Mouse (Mus musculus) midbrain, embryonic 16.5 days (tissue): Measurements from ENCODE around the gene Ebi3. TPM values are rescaled to one million over a fixed set of nuclear protein-coding genes. Genes with fewer than 3 reads are reported as not detected.

ENCODE experiments used
- ATAC-seq: fragments of 200-750 bp; cut with Nextera tagmentation; 2 replicates; pipeline ENCODE4 v1.8.0; 2017; ENCODE audit warnings: moderate TSS enrichment
- H3K27ac ChIP-seq: fragments of 300-500 bp; sonication (generic); 2 replicates; pipeline ENCODE4 v1.5.1; 2014; ENCODE audit warnings: mild to moderate bottlenecking, low read length, mixed read lengths
- H3K27me3 ChIP-seq: fragments of 300-500 bp; sonication (generic); 2 replicates; pipeline ENCODE4 v1.6.1; 2014; ENCODE audit warnings: low read depth, low read length, mixed read lengths; ENCODE audit not compliant: control insufficient read depth, insufficient read depth
- H3K36me3 ChIP-seq: fragments of 300-500 bp; sonication (generic); 2 replicates; pipeline ENCODE4 v1.6.1; 2014; ENCODE audit warnings: mild to moderate bottlenecking, low read length, moderate library complexity, mixed read lengths; ENCODE audit not compliant: control insufficient read depth, insufficient read depth
- H3K4me1 ChIP-seq: fragments of 300-500 bp; sonication (generic); 2 replicates; pipeline ENCODE4 v1.6.1; 2014; ENCODE audit warnings: mild to moderate bottlenecking, low read length, mixed read lengths; ENCODE audit not compliant: control insufficient read depth, insufficient read depth
- H3K4me2 ChIP-seq: fragments of 300-500 bp; sonication (generic); 2 replicates; pipeline ENCODE4 v1.6.1; 2014; ENCODE audit warnings: mild to moderate bottlenecking, low read length, mixed read lengths
- H3K4me3 ChIP-seq: fragments of 300-500 bp; sonication (generic); 2 replicates; pipeline ENCODE4 v1.5.1; 2014; ENCODE audit warnings: low read depth, mild to moderate bottlenecking, low read length, moderate library complexity, mixed read lengths
- H3K9ac ChIP-seq: fragments of 300-500 bp; sonication (generic); 2 replicates; pipeline ENCODE4 v1.6.1; 2014; ENCODE audit warnings: low read depth, low read length, mixed read lengths
- H3K9me3 ChIP-seq: fragments of 300-500 bp; sonication (generic); replicated peaks from 2 replicates; pipeline ENCODE4 v1.6.1; 2014; ENCODE audit warnings: mild to moderate bottlenecking, low read length, mixed read lengths; ENCODE audit not compliant: control insufficient read depth, poor library complexity, severe bottlenecking
- WGBS: fragments of 180-500 bp; shearing (Covaris S2); extraction: QIAGEN DNeasy Blood & Tissue Kit; methylation state at CpG from one replicate; pipeline ENCODE4 v1.1.7; 2014; 5-methylcytosine and 5-hydroxymethylcytosine counted together
- polyA plus RNA-seq: library from polyadenylated mRNA; unstranded; fragments of >200 nt; fragmentation: Nextera tagmentation; extraction: Ambion mirVana; gene quantifications from 2 replicates; pipeline ENCODE4 v1.2.1, GENCODE M21; 2015

Gene Ebi3
- 6.0 and 7.1 TPM in 2 replicates for polyA plus RNA-seq

- no peak for ATAC-seq
- no peak within 1 kb of the TSS for H3K27ac ChIP-seq
These were observed at the start of gene Ebi3 for GRCm38 (mm10) chr17:55952447-55953027. Gene Ebi3 (plus strand): TSS chr17:55952640.

GRCm38 (mm10) chr17:55903087-55903486, 49.4 kb upstream of the Ebi3 start:
- 0 out of 2 replicates have a peak, but pooled peaks cover 2% of the 10 kb centered on the region for H3K9me3 ChIP-seq
- no peak for ATAC-seq
- H3K9ac ChIP-seq = no peak overlapping the region
- no peak overlapping the region for H3K4me2 ChIP-seq
- WGBS = 64% methylated on average over 2 of the region's 2 CpGs
- no peaks in the 10 kb centered on the region for H3K4me1 ChIP-seq
- peaks cover 7% of the 10 kb centered on the region for H3K36me3 ChIP-seq
- no peak overlapping the region for H3K4me3 ChIP-seq
- H3K27ac ChIP-seq = no peak overlapping the region
- no peaks in the 10 kb centered on the region for H3K27me3 ChIP-seq

More at GRCm38 (mm10) chr17:55952447-55953027, at the start of gene Ebi3:
- WGBS = 75% methylated on average over 6 of the region's 6 CpGs
- Histone ChIP-seq H3K4me2 (no peak within 1 kb of the TSS), H3K4me1 (peaks cover 16% of the 10 kb centered on the region), H3K27me3 (no peaks in the 10 kb centered on the region), H3K9me3 (no peaks in the 10 kb centered on the region), H3K4me3 (no peak within 1 kb of the TSS), H3K9ac (no peak within 1 kb of the TSS), H3K36me3 (no peaks in the 10 kb centered on the region)

GRCm38 (mm10) chr17:55903687-55904086, 48.8 kb upstream of the Ebi3 start:
- Histone ChIP-seq H3K4me2 (no peak overlapping the region), H3K4me3 (no peak overlapping the region), H3K4me1 (no peaks in the 10 kb centered on the region), H3K9ac (no peak overlapping the region), H3K36me3 (peaks cover 3% of the 10 kb centered on the region; the same call in 1 of the 2 replicates), H3K27ac (no peak overlapping the region), H3K27me3 (no peaks in the 10 kb centered on the region), H3K9me3 (0 out of 2 replicates have a peak, but pooled peaks cover 2% of the 10 kb centered on the region)
- ATAC-seq = no peak
- WGBS = 88% methylated on average over 1 of the region's 1 CpGs

- H3K4me2 ChIP-seq = no peak overlapping the region
- no peaks in the 10 kb centered on the region for H3K27me3 ChIP-seq
- no peaks in the 10 kb centered on the region for H3K4me1 ChIP-seq
- H3K9me3 ChIP-seq = 0 out of 2 replicates have a peak, but pooled peaks cover 2% of the 10 kb centered on the region
- 75% methylated on average over 6 of the region's 6 CpGs for WGBS
- H3K27ac ChIP-seq = no peak overlapping the region
- no peak overlapping the region for H3K4me3 ChIP-seq
- H3K36me3 ChIP-seq = peaks cover under 1% of the 10 kb centered on the region; the same call in 1 of the 2 replicates
- no peak for ATAC-seq
- no peak overlapping the region for H3K9ac ChIP-seq
These were observed 48.3 kb upstream of the Ebi3 start for GRCm38 (mm10) chr17:55904131-55904530.

- Histone ChIP-seq H3K36me3 (no peaks in the 10 kb centered on the region), H3K4me1 (no peaks in the 10 kb centered on the region), H3K27ac (no peak overlapping the region), H3K4me2 (no peak overlapping the region), H3K4me3 (no peak overlapping the region), H3K27me3 (no peaks in the 10 kb centered on the region), H3K9me3 (no peaks in the 10 kb centered on the region), H3K9ac (no peak overlapping the region)
- ATAC-seq = no peak
These were observed 45.8 kb upstream of the Ebi3 start for GRCm38 (mm10) chr17:55906669-55907068.

GRCm38 (mm10) chr17:55931553-55932502, 20.6 kb upstream of the Ebi3 start:
- Histone ChIP-seq H3K27ac (peak overlapping the region; percentile 78), H3K27me3 (no peaks in the 10 kb centered on the region), H3K36me3 (no peaks in the 10 kb centered on the region), H3K9ac (peak overlapping the region; percentile 67), H3K4me1 (peaks cover 11% of the 10 kb centered on the region; the same call in 1 of the 2 replicates), H3K9me3 (no peaks in the 10 kb centered on the region), H3K4me3 (peak overlapping the region; percentile 45), H3K4me2 (peak overlapping the region; percentile 69)
- 1% methylated on average over 26 of the region's 33 CpGs for WGBS
- ATAC-seq = peak; percentile 99

GRCm38 (mm10) chr17:55932635-55933034, 19.8 kb upstream of the Ebi3 start:
- 66% methylated on average over 2 of the region's 2 CpGs for WGBS
- ATAC-seq = no peak
- Histone ChIP-seq H3K4me2 (peak overlapping the region; percentile 69), H3K4me1 (peaks cover 11% of the 10 kb centered on the region; the same call in 1 of the 2 replicates), H3K9me3 (no peaks in the 10 kb centered on the region; the same call in 1 of the 2 replicates), H3K27ac (no peak overlapping the region), H3K27me3 (no peaks in the 10 kb centered on the region), H3K4me3 (peak overlapping the region; percentile 45), H3K9ac (peak overlapping the region; percentile 67), H3K36me3 (no peaks in the 10 kb centered on the region)

- no peaks in the 10 kb centered on the region for H3K27me3 ChIP-seq
- no peak for ATAC-seq
- 95% methylated on average over 15 of the region's 15 CpGs for WGBS
- 0 out of 2 replicates have a peak, but pooled peaks cover 2% of the 10 kb centered on the region for H3K36me3 ChIP-seq
- H3K4me2 ChIP-seq = peak overlapping the region; percentile 69; the same call in 1 of the 2 replicates
- no peak overlapping the region for H3K4me3 ChIP-seq
- H3K9me3 ChIP-seq = peaks cover 3% of the 10 kb centered on the region
- no peak overlapping the region for H3K27ac ChIP-seq
- no peak overlapping the region for H3K9ac ChIP-seq
- H3K4me1 ChIP-seq = peaks cover 11% of the 10 kb centered on the region; the same call in 1 of the 2 replicates
These were observed 19.2 kb upstream of the Ebi3 start for GRCm38 (mm10) chr17:55933191-55933590.
